Mouse (Mus musculus) heart, postnatal 0 days (tissue): ENCODE data around the gene Accs. TPM values are rescaled to one million over a fixed set of nuclear protein-coding genes. Genes with fewer than 3 reads are reported as not detected.

ENCODE experiments used
- ATAC-seq: fragments of 200-750 bp; cut with Nextera tagmentation; 2 replicates; pipeline ENCODE4 v1.8.0; 2017; ENCODE audit warnings: low read depth, moderate number of reproducible peaks, moderate library complexity; ENCODE audit not compliant: insufficient read depth
- DNase-seq: peaks from one replicate; pipeline ENCODE4 v3.0.0-alpha.2; 2016; ENCODE audit warnings: low spot score
- H3K27ac ChIP-seq: fragments of 300-500 bp; sonication (generic); 2 replicates; pipeline ENCODE4 v1.5.1; 2014; ENCODE audit warnings: low read depth, mild to moderate bottlenecking
- H3K27me3 ChIP-seq: fragments of 300-500 bp; sonication (generic); 2 replicates; pipeline ENCODE4 v1.6.1; 2014; ENCODE audit warnings: low read length, mixed read lengths; ENCODE audit not compliant: control insufficient read depth, insufficient read depth
- H3K36me3 ChIP-seq: fragments of 300-500 bp; sonication (generic); replicated peaks from 2 replicates; pipeline ENCODE4 v1.6.1; 2014; ENCODE audit warnings: low read length, mixed read lengths; ENCODE audit not compliant: control insufficient read depth, insufficient read depth
- H3K4me1 ChIP-seq: fragments of 300-500 bp; sonication (generic); 2 replicates; pipeline ENCODE4 v1.6.1; 2014; ENCODE audit warnings: antibody characterized with exemption; ENCODE audit not compliant: control insufficient read depth, insufficient read depth
- H3K4me2 ChIP-seq: fragments of 300-500 bp; sonication (generic); 2 replicates; pipeline ENCODE4 v1.6.1; 2014; ENCODE audit warnings: low read depth, mild to moderate bottlenecking, low read length, moderate library complexity
- H3K4me3 ChIP-seq: fragments of 300-500 bp; sonication (generic); 2 replicates; pipeline ENCODE4 v1.5.1; 2014; ENCODE audit warnings: low read depth, low read length
- H3K9ac ChIP-seq: fragments of 300-500 bp; sonication (generic); replicated peaks from 2 replicates; pipeline ENCODE4 v1.6.1; 2014; ENCODE audit warnings: low read depth, low read length, mixed read lengths
- H3K9me3 ChIP-seq: fragments of 300-500 bp; sonication (generic); replicated peaks from 2 replicates; pipeline ENCODE4 v1.6.1; 2016; ENCODE audit warnings: low read length; ENCODE audit not compliant: control insufficient read depth
- CTCF ChIP-seq: IDR thresholded peaks from 2 replicates; pipeline ENCODE4 v1.5.1; 2016; ENCODE audit warnings: antibody characterized with exemption, control low read depth, low read depth
- EP300 ChIP-seq: IDR thresholded peaks from 2 replicates; pipeline ENCODE4 v1.6.1; 2016; ENCODE audit warnings: antibody characterized with exemption, low read depth
- WGBS: fragments of 180-500 bp; shearing (Covaris S2); extraction: QIAGEN DNeasy Blood & Tissue Kit; methylation state at CpG from one replicate; pipeline ENCODE4 v1.1.7; 2014; 5-methylcytosine and 5-hydroxymethylcytosine counted together
- polyA plus RNA-seq: library from polyadenylated mRNA; unstranded; fragments of >200 nt; fragmentation: Nextera tagmentation; extraction: Ambion mirVana; gene quantifications from 2 replicates; pipeline ENCODE4 v1.2.1, GENCODE M21; 2015
- total RNA-seq: library from RNA; depleted of rRNA; stranded (reverse); fragments of >200 nt; gene quantifications from 2 replicates; pipeline ENCODE4 v1.2.3, GENCODE M21; 2014; ENCODE audit warnings: low replicate concordance

Accs gene
- total and polyA plus RNA-seq, 2 experiments from 2014 or later: 6.2 to 8.4 TPM

DNA sequence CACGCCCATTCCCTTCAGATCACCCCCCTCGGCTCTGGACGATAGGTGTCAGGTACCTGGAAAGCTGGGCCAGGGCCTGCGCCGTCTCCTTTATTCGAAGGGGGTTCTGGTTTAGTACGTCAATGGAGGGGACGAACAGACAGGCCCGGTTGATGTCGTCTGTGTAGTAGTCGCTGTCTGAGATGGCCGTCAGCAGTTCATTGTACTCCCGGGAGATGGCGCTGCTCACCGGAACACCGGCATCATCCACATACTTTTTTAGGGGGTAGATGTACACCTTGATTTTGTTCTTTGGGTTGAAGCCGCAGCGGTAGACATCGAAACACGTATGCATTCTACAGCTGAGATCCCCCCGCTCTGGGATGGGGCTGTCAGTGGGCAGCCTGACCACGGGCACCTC is 36.4 kb downstream of the Accs start:
- Histone ChIP-seq H3K9ac (no peak overlapping the region), H3K36me3 (peaks cover 42% of the 10 kb centered on the region), H3K27ac (no peak overlapping the region), H3K4me3 (no peak overlapping the region), H3K27me3 (no peaks in the 10 kb centered on the region), H3K4me2 (no peak overlapping the region), H3K9me3 (no peaks in the 10 kb centered on the region), H3K4me1 (no peaks in the 10 kb centered on the region)
- 91% methylated on average over 22 of the region's 22 CpGs for WGBS
- no peak for TF ChIP-seq CTCF
- TF ChIP-seq EP300: no peak
- ATAC-seq: no peak
- DNase-seq: no peak

DNA sequence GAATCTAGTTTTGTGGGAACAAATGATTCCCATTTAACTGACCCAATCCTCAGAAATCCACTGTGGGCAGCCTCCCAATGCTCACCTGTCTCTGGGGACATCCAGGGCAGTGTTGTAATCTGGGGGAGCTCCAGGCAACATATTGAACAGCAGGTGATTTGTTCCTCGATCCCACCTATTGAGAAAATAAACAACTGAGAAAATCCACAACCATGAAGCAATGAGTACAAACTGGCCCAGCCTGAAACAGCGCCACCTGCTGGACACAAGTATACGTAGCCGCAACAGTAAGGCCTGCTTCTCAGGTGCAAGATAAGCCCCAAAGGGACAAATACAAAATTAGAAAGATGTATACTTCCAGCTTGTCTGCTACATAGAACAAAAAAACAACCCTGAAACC is 37.9 kb downstream of the Accs start:
- DNase-seq (no peak), ATAC-seq (no peak)
- Histone ChIP-seq H3K4me3 (no peak overlapping the region), H3K9ac (no peak overlapping the region), H3K4me2 (no peak overlapping the region), H3K27ac (no peak overlapping the region), H3K9me3 (no peaks in the 10 kb centered on the region), H3K27me3 (no peaks in the 10 kb centered on the region), H3K36me3 (peaks cover 56% of the 10 kb centered on the region), H3K4me1 (no peaks in the 10 kb centered on the region)
- TF ChIP-seq EP300 (no peak), CTCF (peak; percentile 82)
- 39% methylated on average over 4 of the region's 4 CpGs for WGBS

DNA sequence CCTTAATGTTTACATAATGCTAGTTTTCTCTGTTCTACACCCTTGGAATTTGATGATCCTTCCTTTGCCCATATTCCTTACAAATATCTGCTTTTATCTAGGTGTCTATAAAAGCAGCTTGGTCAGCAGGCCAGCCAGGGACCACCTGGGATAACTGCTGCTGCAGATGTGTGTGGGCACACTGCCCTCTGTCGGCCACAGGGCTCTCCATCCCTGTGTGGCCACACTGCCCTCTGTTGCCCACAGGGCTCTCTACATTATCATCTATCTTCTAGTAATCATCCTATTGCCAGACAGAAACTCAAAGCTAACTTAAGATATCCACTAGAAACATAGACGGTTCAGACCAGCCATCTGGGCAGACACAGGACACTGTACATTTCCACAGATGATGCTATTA is 39.8 kb downstream of the Accs start:
- WGBS: 6% methylated on average over 2 of the region's 2 CpGs
- Histone ChIP-seq H3K4me2 (no peak overlapping the region), H3K36me3 (peaks cover 72% of the 10 kb centered on the region), H3K27ac (no peak overlapping the region), H3K4me1 (no peaks in the 10 kb centered on the region), H3K27me3 (no peaks in the 10 kb centered on the region), H3K9ac (no peak overlapping the region), H3K4me3 (no peak overlapping the region), H3K9me3 (no peaks in the 10 kb centered on the region)
- DNase-seq (peak; percentile 37), ATAC-seq (no peak)
- peak; percentile 92 for TF ChIP-seq CTCF
- TF ChIP-seq EP300: no peak

DNA sequence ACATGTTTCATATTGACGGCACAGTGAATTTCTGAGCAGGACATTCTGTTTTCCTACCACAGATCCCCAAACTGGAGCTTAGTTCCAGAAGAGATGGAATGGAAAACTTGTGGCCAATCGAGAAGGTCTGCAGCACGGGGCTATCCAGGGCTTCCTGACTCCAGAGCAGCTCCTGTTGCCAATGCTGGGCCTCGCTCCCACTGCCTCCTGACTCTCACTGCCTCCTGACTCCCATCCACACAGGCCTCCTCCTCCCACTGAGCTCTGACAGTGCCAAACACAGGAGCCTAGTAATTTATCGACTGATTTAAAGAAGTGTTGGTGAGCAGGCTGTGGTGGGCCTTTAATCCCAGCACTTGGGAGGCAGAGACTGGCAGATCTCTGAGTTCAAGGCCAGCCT is 41.7 kb downstream of the Accs start:
- ATAC-seq (no peak), DNase-seq (no peak)
- no peak overlapping the region for H3K27ac ChIP-seq
- H3K4me2 ChIP-seq: no peak overlapping the region
- H3K4me1 ChIP-seq: no peaks in the 10 kb centered on the region
- no peaks in the 10 kb centered on the region for H3K9me3 ChIP-seq
- H3K27me3 ChIP-seq: no peaks in the 10 kb centered on the region
- H3K36me3 ChIP-seq: peaks cover 78% of the 10 kb centered on the region
- 86% methylated on average over 5 of the region's 5 CpGs for WGBS
- no peak overlapping the region for H3K4me3 ChIP-seq
- no peak overlapping the region for H3K9ac ChIP-seq
- no peak for TF ChIP-seq EP300
- no peak for TF ChIP-seq CTCF

DNA sequence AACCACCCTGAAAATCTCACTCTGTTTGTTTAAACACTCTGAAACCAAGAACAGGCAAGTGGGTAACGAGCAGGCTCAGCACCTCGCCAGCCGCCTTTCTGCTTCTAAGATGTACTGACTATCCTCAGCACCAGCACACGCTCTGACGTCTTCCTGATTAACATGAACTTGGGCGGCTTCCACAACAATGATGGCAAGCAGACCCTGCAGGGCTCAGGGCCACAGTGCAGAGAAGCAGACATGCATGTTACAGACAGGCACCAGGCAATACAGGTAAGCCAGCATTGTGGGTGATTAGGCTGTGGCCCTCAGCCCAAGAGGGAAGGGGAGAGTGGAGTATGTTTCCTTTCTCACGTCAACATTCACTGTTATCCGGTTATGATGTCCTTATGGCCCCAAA is 42.3 kb downstream of the Accs start:
- Histone ChIP-seq H3K9me3 (no peaks in the 10 kb centered on the region), H3K4me2 (no peak overlapping the region), H3K27ac (no peak overlapping the region), H3K9ac (no peak overlapping the region), H3K4me3 (no peak overlapping the region), H3K4me1 (no peaks in the 10 kb centered on the region), H3K36me3 (peaks cover 74% of the 10 kb centered on the region), H3K27me3 (no peaks in the 10 kb centered on the region)
- no peak for TF ChIP-seq EP300
- no peak for ATAC-seq
- 75% methylated on average over 8 of the region's 8 CpGs for WGBS
- no peak for DNase-seq

DNA sequence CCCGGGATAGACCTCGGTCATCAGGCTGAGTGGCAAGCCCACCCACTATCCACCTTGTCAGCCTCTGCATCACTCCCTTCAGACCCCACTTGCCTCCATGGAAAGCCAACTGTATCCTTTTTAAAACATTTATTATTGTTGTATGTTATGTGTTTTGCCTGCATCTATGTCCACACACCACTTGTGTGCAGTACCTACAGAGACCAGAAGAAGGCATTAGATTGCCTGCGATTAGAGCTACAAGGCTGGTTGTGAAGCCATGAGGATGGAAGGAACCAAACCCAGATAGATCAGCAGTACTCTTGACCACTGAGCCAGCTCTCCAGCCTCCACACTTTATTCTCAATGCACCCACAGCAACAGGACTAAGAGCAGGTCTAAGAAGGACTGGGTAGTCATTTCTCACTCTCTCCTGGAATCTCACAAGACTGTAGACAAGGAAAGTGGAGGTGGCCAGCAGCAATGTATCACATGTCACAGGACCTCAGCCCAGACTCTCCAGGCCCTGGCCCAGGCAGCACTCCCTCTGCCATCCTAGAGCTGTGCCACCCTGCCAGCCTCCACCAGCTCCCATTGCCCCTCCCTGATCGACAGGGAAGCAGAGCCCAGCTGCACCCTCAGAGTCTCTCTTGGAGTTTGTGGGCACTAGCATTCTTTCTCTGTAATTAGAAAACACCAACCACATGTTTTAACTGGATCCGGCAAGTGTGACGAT is 43.1 kb downstream of the Accs start:
- Histone ChIP-seq H3K36me3 (peaks cover 76% of the 10 kb centered on the region), H3K4me1 (no peaks in the 10 kb centered on the region), H3K4me3 (no peak overlapping the region), H3K27ac (no peak overlapping the region), H3K9ac (no peak overlapping the region), H3K4me2 (no peak overlapping the region), H3K27me3 (no peaks in the 10 kb centered on the region), H3K9me3 (no peaks in the 10 kb centered on the region)
- DNase-seq: no peak
- 93% methylated on average over 6 of the region's 6 CpGs for WGBS
- TF ChIP-seq EP300: no peak
- no peak for TF ChIP-seq CTCF
- ATAC-seq: no peak
